Mouse (Mus musculus) activated CD4-positive, CD25-positive, alpha-beta regulatory T cell, adult 9 weeks (primary cell): ENCODE data around the gene Pglyrp2. TPM values are rescaled to one million over a fixed set of nuclear protein-coding genes. Genes with fewer than 3 reads are reported as not detected.

ENCODE experiments used
- polyA plus RNA-seq: library from polyadenylated mRNA; unstranded; fragments of 100-300 nt; shearing (Covaris generic); gene quantifications from one replicate; pipeline ENCODE4 v1.2.1, GENCODE M21; 2017

Gene Pglyrp2
- 104 TPM for polyA plus RNA-seq

DNA sequence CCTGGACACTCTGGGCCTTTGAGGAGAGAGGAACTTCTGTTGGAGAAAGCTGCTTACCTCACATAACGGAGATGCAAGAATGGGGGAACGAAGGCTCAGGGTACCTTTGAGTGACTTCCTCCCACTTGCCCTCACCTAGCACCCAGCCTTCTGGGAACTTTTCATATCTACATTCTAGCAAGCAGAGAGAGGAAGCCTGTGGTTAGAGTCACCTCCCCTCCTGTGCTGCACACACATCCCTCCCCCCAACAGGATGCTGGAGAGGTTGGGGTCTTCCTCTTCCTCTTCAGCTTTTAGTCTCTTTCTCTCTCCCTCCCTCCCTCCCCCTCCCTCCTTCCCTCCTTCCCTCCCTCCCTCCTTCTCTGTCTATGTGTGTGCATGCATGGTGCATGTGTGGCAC is at the start of gene Pglyrp2:
TSS of gene Pglyrp2 (minus strand) at position 134 of the 400 bp plus-strand sequence.

GRCm38 (mm10) chr17:32452482-32452881 is 28.5 kb upstream of the Pglyrp2 start, which contains the start of gene Cyp4f39:
Cyp4f39 (plus strand) TSS chr17:32452723.

GRCm38 (mm10) chr17:32403417-32403816 is 20.6 kb downstream of the Pglyrp2 start, which contains the start of gene Rasal3:
Rasal3 (minus strand) TSS chr17:32403583.

DNA sequence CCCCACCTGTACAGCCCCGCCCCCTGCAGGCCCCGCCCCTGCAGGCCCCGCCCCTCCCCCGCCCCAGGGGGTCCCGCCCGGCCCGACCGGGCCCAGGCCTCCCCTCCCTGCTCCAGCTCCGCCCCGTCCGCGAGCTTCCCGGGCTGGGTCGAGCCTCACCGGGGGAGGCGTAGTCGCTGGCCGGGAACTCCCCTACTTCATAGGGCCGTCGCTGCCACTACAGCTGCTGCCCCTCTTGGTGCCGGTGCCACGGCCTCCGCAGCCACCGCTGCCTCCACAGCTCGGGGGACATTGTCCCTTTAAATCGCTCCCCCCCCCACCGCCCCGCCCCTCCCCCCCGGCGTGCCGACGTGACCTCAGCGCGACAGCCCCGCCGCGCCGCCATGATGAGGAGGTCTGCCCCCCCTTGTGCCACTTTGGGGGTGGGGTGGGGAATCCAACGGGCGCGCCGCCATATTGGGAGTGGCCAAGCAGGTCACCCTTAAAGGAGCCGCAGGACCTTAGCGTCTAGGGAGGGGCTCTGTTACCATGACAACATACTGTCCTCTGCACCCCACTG is 34.8 kb downstream of the Pglyrp2 start, which contains the start of gene Wiz:
TSS of gene Wiz (minus strand) at position 339 of the 559 bp plus-strand sequence.

Other genes with a start within 250 kb of the Pglyrp2 start
- gene Ephx3, start 234.6 kb downstream of the Pglyrp2 start, polyA plus RNA-seq: not detected
- gene Brd4, start 139.4 kb downstream of the Pglyrp2 start, polyA plus RNA-seq: 51.6 TPM
- gene Akap8, start 102.9 kb downstream of the Pglyrp2 start, polyA plus RNA-seq: 239 TPM
- gene Akap8l, start 73.6 kb downstream of the Pglyrp2 start, polyA plus RNA-seq: 247 TPM
- gene Wiz, start 34.7 kb downstream of the Pglyrp2 start, polyA plus RNA-seq: 20.7 TPM
- 132 TPM for gene Rasal3, start 20.6 kb downstream of the Pglyrp2 start, polyA plus RNA-seq
- 1.5 TPM for gene Cyp4f39, start 28.6 kb upstream of the Pglyrp2 start, polyA plus RNA-seq
- gene Cyp4f17, start 81.9 kb upstream of the Pglyrp2 start, polyA plus RNA-seq: 5.2 TPM
- gene Cyp4f16, start 112.4 kb upstream of the Pglyrp2 start, polyA plus RNA-seq: 9.2 TPM
- not detected for gene Cyp4f37, start 197.1 kb upstream of the Pglyrp2 start, polyA plus RNA-seq
- not detected for gene Cyp4f40, start 234.7 kb upstream of the Pglyrp2 start, polyA plus RNA-seq